In the genomic region with DNA sequence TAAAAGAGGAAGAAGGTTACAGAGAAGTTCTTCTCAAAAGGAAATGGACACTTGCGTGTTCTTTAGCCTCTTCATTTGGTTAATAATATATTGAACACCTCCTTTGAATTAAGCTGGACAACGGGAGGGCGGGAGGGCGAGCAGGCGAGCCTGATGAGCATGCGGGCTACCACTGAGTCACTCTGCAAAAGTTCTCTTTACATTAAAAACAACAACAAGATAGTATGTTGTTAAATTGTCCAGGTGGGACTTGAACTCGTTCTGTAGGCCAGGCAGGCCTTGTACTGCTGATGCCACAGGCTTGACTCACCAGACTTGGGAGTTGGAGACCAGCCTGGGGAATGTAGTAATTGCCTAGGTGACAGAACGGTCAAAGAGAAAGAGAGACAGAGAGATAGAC, we compare ENCODE assay signal across 28 mouse cellular contexts. TPM values are rescaled to one million over a fixed set of nuclear protein-coding genes. Genes with fewer than 3 reads are reported as not detected.
DNase-seq lines count a peak whose midpoint lies in the region; ATAC-seq and TF ChIP-seq lines count a peak whose summit lies in the region.
"Had no signal": no experiment of that assay in that cellular context is flagged by ENCODE, and none has a peak within 500 bp of the region (broad histone marks: within the 10 kb centered on the region; RNA-seq: fewer than 3 reads in every experiment).

No protein-coding gene starts in this region.

- no peak for ATAC-seq in limb, embryonic 13.5 days (ENCODE audit: low FRiP score, low read depth)
- ATAC-seq in neural tube, embryonic 15.5 days (ENCODE audit: low FRiP score) = no peak
- no peak for ATAC-seq in hindbrain, embryonic 16.5 days
- ATAC-seq: forebrain, embryonic 16.5 days; Patski had no signal

- no peak overlapping the region for H3K4me3 ChIP-seq in limb, embryonic 13.5 days
- no peak overlapping the region for H3K4me3 ChIP-seq in limb, embryonic 10.5 days
- peak overlapping the region in 1 of 2 experiments; percentile 37; a peak in 2 of 4 replicates for H3K4me3 ChIP-seq in ES-E14 (ENCODE audit: insufficient read depth in 1 of 2, low read depth in 1 of 2, low read length in 2 of 2, poor library complexity in 1 of 2, severe bottlenecking in 1 of 2)
- peak overlapping the region; percentile 26; the same call in 1 of the 2 replicates for H3K4me3 ChIP-seq in bone marrow macrophage, adult 2 months (ENCODE audit: insufficient read depth, low read length)
- H3K4me3 ChIP-seq in neural tube, embryonic 15.5 days (replicated peaks) = no peak overlapping the region
- H3K4me3 ChIP-seq in hindbrain, embryonic 16.5 days (ENCODE audit: low read length) = no peak overlapping the region
- H3K4me3 ChIP-seq: erythroblast, embryonic 14.5 days; heart, embryonic 15.5 days; hindbrain, embryonic 12.5 days; limb, embryonic 12.5 days; midbrain, embryonic 10.5 days; midbrain, embryonic 15.5 days; stomach, embryonic 15.5 days had no signal

- TF ChIP-seq POLR2A in bone marrow macrophage, adult 2 months (IDR thresholded peaks at IDR 0.05; ENCODE audit: borderline replicate concordance, low read depth, low read length) = no peak

- no peaks in the 10 kb centered on the region for H3K27me3 ChIP-seq in limb, embryonic 13.5 days
- no peaks in the 10 kb centered on the region for H3K27me3 ChIP-seq in limb, embryonic 10.5 days (ENCODE audit: low read depth, poor library complexity, severe bottlenecking)
- no peaks in the 10 kb centered on the region for H3K27me3 ChIP-seq in neural tube, embryonic 15.5 days (replicated peaks)
- H3K27me3 ChIP-seq in hindbrain, embryonic 16.5 days (replicated peaks; ENCODE audit: control insufficient read depth, insufficient read depth, low read length) = no peaks in the 10 kb centered on the region
- H3K27me3 ChIP-seq: heart, embryonic 15.5 days; hindbrain, embryonic 12.5 days; limb, embryonic 12.5 days; midbrain, embryonic 15.5 days; Patski; stomach, embryonic 15.5 days had no signal

- H3K4me1 ChIP-seq in limb, embryonic 13.5 days = peaks cover 34% of the 10 kb centered on the region
- peaks cover 26% of the 10 kb centered on the region for H3K4me1 ChIP-seq in limb, embryonic 10.5 days
- H3K4me1 ChIP-seq in ES-E14 (ENCODE audit: control insufficient read depth in 2 of 2, insufficient read depth in 2 of 2, low read length in 2 of 2, poor library complexity in 1 of 2) = peaks cover 0 to 6% of the 10 kb centered on the region in 2 experiments; a peak in 3 of 4 replicates
- H3K4me1 ChIP-seq in bone marrow macrophage, adult 2 months (ENCODE audit: control insufficient read depth, insufficient read depth, low read length) = peaks cover 31% of the 10 kb centered on the region
- peaks cover 29% of the 10 kb centered on the region for H3K4me1 ChIP-seq in neural tube, embryonic 15.5 days
- H3K4me1 ChIP-seq in hindbrain, embryonic 16.5 days (ENCODE audit: control insufficient read depth, insufficient read depth, low read depth, low read length) = peaks cover 19% of the 10 kb centered on the region

- H3K27ac ChIP-seq in limb, embryonic 13.5 days = peak overlapping the region; percentile 77; the same call in 1 of the 2 replicates
- no peak overlapping the region for H3K27ac ChIP-seq in limb, embryonic 10.5 days
- peak overlapping the region; percentile 86 for H3K27ac ChIP-seq in ES-E14 (ENCODE audit: insufficient read depth, low read depth, low read length, poor library complexity, severe bottlenecking)
- peak overlapping the region; percentile 98 for H3K27ac ChIP-seq in bone marrow macrophage, adult 2 months (ENCODE audit: insufficient read depth, low read depth, low read length)
- no peak overlapping the region for H3K27ac ChIP-seq in neural tube, embryonic 15.5 days (replicated peaks)
- H3K27ac ChIP-seq in hindbrain, embryonic 16.5 days (ENCODE audit: low read depth, low read length) = no peak overlapping the region
- H3K27ac ChIP-seq: heart, embryonic 15.5 days; hindbrain, embryonic 12.5 days; midbrain, embryonic 10.5 days; midbrain, embryonic 15.5 days; stomach, embryonic 15.5 days had no signal

- no peaks in the 10 kb centered on the region for H3K9me3 ChIP-seq in limb, embryonic 13.5 days
- no peaks in the 10 kb centered on the region for H3K9me3 ChIP-seq in limb, embryonic 10.5 days (replicated peaks)
- H3K9me3 ChIP-seq in ES-E14 (ENCODE audit: control insufficient read depth, insufficient read depth, low read depth, low read length) = no peaks in the 10 kb centered on the region
- H3K9me3 ChIP-seq in neural tube, embryonic 15.5 days (replicated peaks) = no peaks in the 10 kb centered on the region
- no peaks in the 10 kb centered on the region for H3K9me3 ChIP-seq in hindbrain, embryonic 16.5 days (ENCODE audit: control insufficient read depth, low read length)
- H3K9me3 ChIP-seq: G1E; heart, embryonic 15.5 days; hindbrain, embryonic 12.5 days; limb, embryonic 12.5 days; midbrain, embryonic 10.5 days; midbrain, embryonic 15.5 days; stomach, embryonic 15.5 days had no signal

- H3K9ac ChIP-seq in limb, embryonic 13.5 days = no peak overlapping the region
- peak overlapping the region; percentile 43; the same call in 1 of the 2 replicates for H3K9ac ChIP-seq in ES-E14 (ENCODE audit: insufficient read depth, low read depth, low read length, poor library complexity, severe bottlenecking)
- no peak overlapping the region for H3K9ac ChIP-seq in neural tube, embryonic 15.5 days (replicated peaks)
- H3K9ac ChIP-seq in hindbrain, embryonic 16.5 days (ENCODE audit: low read depth, low read length) = no peak overlapping the region
- H3K9ac ChIP-seq: heart, embryonic 15.5 days; hindbrain, embryonic 12.5 days; limb, embryonic 12.5 days; liver, embryonic 14.5 days; midbrain, embryonic 15.5 days; stomach, embryonic 15.5 days had no signal

- no peak for TF ChIP-seq CTCF in bone marrow macrophage, adult 2 months (IDR thresholded peaks at IDR 0.05; ENCODE audit: low read depth, low read length)

- no peak for DNase-seq in limb, embryonic 10.5 days (ENCODE audit: low spot score)
- peak; percentile 18 for DNase-seq in 3T3-L1 (ENCODE audit: low read depth, low spot score)
- DNase-seq in ES-E14 (ENCODE audit: low read depth, low spot score) = no peak
- no peak for DNase-seq in right cerebral cortex, postnatal 4 days
- DNase-seq: adrenal gland, postnatal 25 days; cerebellum, adult 2 months; cerebellum, postnatal 14 days; gastrocnemius, postnatal 10 days; kidney, adult 9 months; kidney, postnatal 10 days; layer of hippocampus, adult 9-11 months; lung, postnatal 4 days; thymus, postnatal 14 days had no signal

- WGBS in limb, embryonic 13.5 days = 88% methylated on average over 8 of the region's 8 CpGs
- WGBS in limb, embryonic 10.5 days = 91% methylated on average over 8 of the region's 8 CpGs
- WGBS in neural tube, embryonic 15.5 days = 93% methylated on average over 8 of the region's 8 CpGs
- WGBS in hindbrain, embryonic 16.5 days = 93% methylated on average over 8 of the region's 8 CpGs

- no peak overlapping the region for H3K4me2 ChIP-seq in limb, embryonic 13.5 days (replicated peaks)
- H3K4me2 ChIP-seq in neural tube, embryonic 15.5 days = no peak overlapping the region
- H3K4me2 ChIP-seq in hindbrain, embryonic 16.5 days (ENCODE audit: low read length) = no peak overlapping the region
- H3K4me2 ChIP-seq: heart, embryonic 15.5 days; hindbrain, embryonic 12.5 days; midbrain, embryonic 15.5 days; stomach, embryonic 15.5 days had no signal

- peaks cover 9% of the 10 kb centered on the region for H3K36me3 ChIP-seq in limb, embryonic 13.5 days
- H3K36me3 ChIP-seq in limb, embryonic 10.5 days = no peaks in the 10 kb centered on the region; the same call in 1 of the 2 replicates
- no peaks in the 10 kb centered on the region for H3K36me3 ChIP-seq in ES-E14 (ENCODE audit: control insufficient read depth, insufficient read depth, low read length, poor library complexity, severe bottlenecking)
- no peaks in the 10 kb centered on the region for H3K36me3 ChIP-seq in neural tube, embryonic 15.5 days
- H3K36me3 ChIP-seq in hindbrain, embryonic 16.5 days (ENCODE audit: control insufficient read depth, insufficient read depth, low read length) = no peaks in the 10 kb centered on the region
- H3K36me3 ChIP-seq: heart, embryonic 15.5 days; hindbrain, embryonic 12.5 days; limb, embryonic 12.5 days; midbrain, embryonic 15.5 days; stomach, embryonic 15.5 days had no signal

- in situ Hi-C loops in ES-E14 (cut with MboI; ENCODE audit: low sequenced_read_pairs in 2 of 2, unreplicated experiment in 2 of 2) = no loop called here

TF ChIP-seq in ES-E14, 5 proteins besides CTCF, POLR2A, EP300 and RAD21:
- no peak for TF ChIP-seq ZNF384 (IDR thresholded peaks at IDR 0.05; ENCODE audit: low read depth, low read length)

RNA-seq across cellular contexts. Expression of a gene that starts 4.8 kb away (rescaled TPM):
- polyA plus RNA-seq in limb, embryonic 13.5 days (2015; fragmentation: Nextera tagmentation; extraction: Ambion mirVana) = 22.4 and 25.7 TPM in 2 replicates
- polyA plus RNA-seq in limb, embryonic 10.5 days (2016; fragmentation: Nextera tagmentation; extraction: Ambion mirVana) = 17.7 and 20.6 TPM in 2 replicates
- total RNA-seq in ES-E14 (2012; rRNA removed) = 38.8 and 45.8 TPM in 2 replicates
- 50.9 and 56.4 TPM in 2 replicates for polyA plus RNA-seq in bone marrow macrophage, adult 2 months (2012; ENCODE audit: insufficient read depth, insufficient read length, missing spikeins)
- 23.8 and 24.5 TPM in 2 replicates for polyA plus RNA-seq in neural tube, embryonic 15.5 days (2015; fragmentation: Nextera tagmentation; extraction: Ambion mirVana)
- polyA plus RNA-seq in hindbrain, embryonic 16.5 days (2015; fragmentation: Nextera tagmentation; extraction: Ambion mirVana) = 21.8 and 25.2 TPM in 2 replicates

Comparison
In these comparisons a context has a peak if more than half of its experiments do, and no peak if none do; other contexts are left out.
1. H3K27ac ChIP-seq: peak in limb, embryonic 13.5 days (single experiment), ES-E14 (single experiment) and bone marrow macrophage, adult 2 months (single experiment); none in limb, embryonic 10.5 days (single experiment), neural tube, embryonic 15.5 days (single experiment) and hindbrain, embryonic 16.5 days (single experiment).